Mouse (Mus musculus) ES-E14 (cell line): ENCODE results near the gene 4930505A04Rik.

Experiments used
- MAFK ChIP-seq: IDR thresholded peaks from 2 replicates; pipeline ENCODE4 v1.6.1; 2014; ENCODE audit warnings: mild to moderate bottlenecking, low read depth, low read length, inconsistent platforms; ENCODE audit not compliant: insufficient read depth
- ZC3H11A ChIP-seq: IDR thresholded peaks from 2 replicates; pipeline ENCODE4 v1.6.1; 2012; ENCODE audit warnings: low read depth, mild to moderate bottlenecking, inconsistent platforms, low read length, borderline replicate concordance
- ZNF384 ChIP-seq: IDR thresholded peaks from 2 replicates; pipeline ENCODE4 v1.6.1; 2012; ENCODE audit warnings: low read depth, low read length, inconsistent platforms

DNA sequence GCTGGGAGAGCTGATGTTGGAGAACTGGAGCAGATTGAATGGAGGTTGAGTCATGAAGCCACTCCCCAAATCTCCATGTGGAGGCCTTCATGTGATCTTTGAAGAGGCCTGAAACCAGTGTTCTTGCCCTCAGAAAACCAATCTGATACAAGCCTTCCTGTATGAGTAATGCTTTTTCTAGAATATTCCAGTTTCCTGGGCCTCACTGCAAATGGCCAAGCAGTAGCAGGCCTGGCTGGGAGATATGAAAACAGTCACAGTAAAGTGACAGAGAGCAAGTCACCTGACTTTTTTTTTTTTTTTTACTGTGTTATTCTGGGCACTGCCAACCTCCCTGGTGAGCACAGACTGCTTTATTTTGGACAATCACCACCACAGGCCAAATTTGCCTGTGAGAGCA is 88.6 kb downstream of the 4930505A04Rik start:
- TF ChIP-seq MAFK (no peak), ZNF384 (no peak), ZC3H11A (no peak)
